Mouse (Mus musculus): ENCODE measurements around the gene Ints13. TPM values are rescaled to one million over a fixed set of nuclear protein-coding genes. Genes with fewer than 3 reads are reported as not detected.
"Not testable (repeated sequence)": the region's sequence is repeated elsewhere in the genome, so short reads cannot be mapped to it uniquely, and the experiment has no call there.

Gene Ints13
- polyA plus RNA-seq, 1 experiment, result 67.3 TPM

DNA sequence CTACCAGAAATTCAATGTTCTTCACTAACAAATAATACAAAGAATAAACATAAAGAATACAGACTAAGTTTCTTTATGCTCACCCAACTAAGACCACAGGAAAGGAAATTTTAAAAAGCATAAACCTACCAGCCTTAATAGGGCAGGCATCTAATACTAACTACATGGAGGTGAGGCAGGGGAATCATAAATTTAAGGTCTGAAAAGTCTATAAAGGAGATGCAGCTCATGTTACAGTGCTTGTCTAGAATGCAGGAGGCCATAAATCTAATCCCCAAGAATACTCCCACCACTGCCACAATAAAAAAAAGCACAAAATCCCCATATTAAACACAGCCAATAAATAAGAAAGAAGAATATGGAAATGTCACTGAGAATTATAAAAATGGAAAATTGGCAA lies 5.6 kb downstream of the Ints13 start:
- H3K27ac ChIP-seq (ENCODE audit: insufficient read depth, low read length), result no peak overlapping the region
- H3K4me1 ChIP-seq (ENCODE audit: control insufficient read depth, insufficient read depth, low read length), result peaks cover 2% of the 10 kb centered on the region; the same call in 1 of the 2 replicates
- no peaks in the 10 kb centered on the region for H3K27me3 ChIP-seq (ENCODE audit: control insufficient read depth, insufficient read depth, low read length)
- no peak overlapping the region for H3K4me3 ChIP-seq (replicated peaks; ENCODE audit: insufficient read depth, low read depth, low read length)
- no peak for DNase-seq
- TF ChIP-seq POLR2A (IDR thresholded peaks at IDR 0.05; ENCODE audit: borderline replicate concordance, insufficient read depth, low read length) (no peak), CTCF (IDR thresholded peaks at IDR 0.05; ENCODE audit: borderline replicate concordance, insufficient read depth, low read depth, low read length) (no peak)

DNA sequence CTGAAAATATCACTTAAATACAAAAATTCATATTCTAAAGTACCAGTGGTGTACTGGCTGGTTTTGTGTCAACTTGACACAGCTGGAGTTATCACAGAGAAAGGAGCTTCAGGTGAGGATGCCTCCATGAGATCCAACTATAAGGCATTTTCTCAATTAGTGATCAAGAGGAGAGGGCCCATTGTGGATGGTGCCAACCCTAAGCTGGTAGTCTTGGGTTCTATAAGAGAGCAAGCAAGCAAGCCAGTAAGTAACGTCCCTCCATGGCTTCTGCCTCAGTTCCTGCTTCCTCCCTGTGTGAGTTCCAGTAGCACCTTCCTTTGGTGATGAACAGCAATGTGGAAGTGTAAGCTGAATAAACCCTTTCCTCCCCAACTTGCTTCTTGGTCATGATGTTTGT lies 15.2 kb downstream of the Ints13 start:
- 84% methylated on average over 1 of the region's 1 CpGs for whole genome bisulfite sequencing
- DNase-seq; H3K27me3 ChIP-seq (ENCODE audit: control insufficient read depth, insufficient read depth, low read length): not testable (repeated sequence)

DNA sequence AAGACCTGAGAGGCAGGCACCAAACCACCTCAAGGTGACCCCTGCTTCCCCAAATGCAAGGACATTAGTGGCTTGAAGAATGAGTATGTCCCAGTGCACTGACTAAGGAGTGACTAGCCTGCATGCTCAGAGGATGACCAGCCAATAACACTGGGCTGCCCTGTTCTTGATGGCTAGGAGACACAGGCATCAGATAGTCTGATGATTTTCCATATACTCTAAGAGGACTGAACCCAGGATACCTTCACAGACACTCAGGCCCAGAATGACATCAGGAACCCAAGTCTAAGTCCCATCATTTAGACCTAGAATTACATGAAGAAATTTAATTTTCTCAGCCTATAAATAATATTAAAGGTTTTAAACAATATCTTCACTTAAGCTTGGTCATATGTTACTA lies 26.3 kb downstream of the Ints13 start:
- TF ChIP-seq CTCF (IDR thresholded peaks at IDR 0.05; ENCODE audit: borderline replicate concordance, insufficient read depth, low read depth, low read length) (no peak), POLR2A (IDR thresholded peaks at IDR 0.05; ENCODE audit: borderline replicate concordance, insufficient read depth, low read length) (no peak)
- Histone ChIP-seq H3K4me1 (ENCODE audit: control insufficient read depth, insufficient read depth, low read length) (no peaks in the 10 kb centered on the region), H3K4me3 (replicated peaks; ENCODE audit: insufficient read depth, low read depth, low read length) (no peak overlapping the region), H3K27ac (ENCODE audit: insufficient read depth, low read length) (no peak overlapping the region), H3K27me3 (ENCODE audit: control insufficient read depth, insufficient read depth, low read length) (no peaks in the 10 kb centered on the region)
- no peak for DNase-seq

More for the DNA sequence above, 15.2 kb downstream of the Ints13 start:
- not testable (repeated sequence) for H3K4me1 ChIP-seq (ENCODE audit: control insufficient read depth, insufficient read depth, low read length); H3K27ac ChIP-seq (ENCODE audit: insufficient read depth, low read length); H3K4me3 ChIP-seq (replicated peaks; ENCODE audit: insufficient read depth, low read depth, low read length)

DNA sequence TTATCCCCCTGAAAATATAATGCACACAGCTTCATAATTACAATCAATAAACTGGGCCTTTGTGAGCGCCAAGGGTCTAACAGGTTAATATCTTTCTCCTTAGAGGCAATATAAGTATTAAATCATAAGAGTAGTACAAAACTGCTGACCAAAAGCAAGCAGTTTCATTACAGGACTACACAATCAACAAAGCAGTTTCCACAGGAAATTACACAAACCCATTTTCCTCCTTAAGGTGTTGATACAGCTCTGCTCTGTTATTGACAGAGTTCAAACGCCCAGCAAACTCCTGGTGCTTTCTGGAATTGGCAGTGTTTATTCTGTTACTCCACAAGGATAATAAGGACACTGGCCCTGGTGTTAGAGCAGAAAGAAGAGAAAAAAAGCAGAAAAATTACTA lies 27.2 kb downstream of the Ints13 start:
- 86% methylated on average over 2 of the region's 2 CpGs for WGBS
- TF ChIP-seq CTCF (IDR thresholded peaks at IDR 0.05; ENCODE audit: borderline replicate concordance, insufficient read depth, low read depth, low read length), result no peak
- no peak for TF ChIP-seq POLR2A (IDR thresholded peaks at IDR 0.05; ENCODE audit: borderline replicate concordance, insufficient read depth, low read length)
- no peak for DNase-seq

DNA sequence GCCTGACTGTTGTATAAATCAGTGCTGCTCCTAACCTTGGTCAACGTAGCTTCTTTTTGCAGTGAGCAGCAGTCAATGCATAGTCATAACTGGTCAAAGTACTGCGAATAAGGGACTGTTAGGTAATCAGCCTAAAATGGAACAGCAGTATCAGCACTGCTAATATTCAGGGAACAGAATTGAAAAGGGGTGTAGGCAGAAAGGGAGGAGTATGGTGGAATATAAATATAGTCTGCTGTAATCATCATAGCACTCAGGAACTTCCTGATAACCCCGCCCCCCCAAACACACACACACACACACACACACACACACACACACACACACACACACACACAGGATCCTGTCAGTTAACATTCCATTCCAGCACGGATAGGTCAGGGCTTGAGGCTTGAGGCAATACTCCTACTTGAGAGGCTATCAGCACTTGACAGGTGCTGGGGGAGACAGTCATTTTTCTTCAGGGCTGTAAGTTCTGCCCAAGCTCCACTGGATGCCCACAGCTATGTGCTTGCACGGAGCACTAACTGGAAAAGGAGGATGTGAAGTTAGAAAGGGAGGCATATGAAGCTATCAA lies 32.3 kb downstream of the Ints13 start:
- WGBS, result 87% methylated on average over 5 of the region's 5 CpGs
- Histone ChIP-seq H3K27ac (ENCODE audit: insufficient read depth, low read length) (no peak overlapping the region), H3K4me3 (replicated peaks; ENCODE audit: insufficient read depth, low read depth, low read length) (no peak overlapping the region), H3K4me1 (ENCODE audit: control insufficient read depth, insufficient read depth, low read length) (no peaks in the 10 kb centered on the region), H3K27me3 (ENCODE audit: control insufficient read depth, insufficient read depth, low read length) (no peaks in the 10 kb centered on the region; the same call in 1 of the 2 replicates)
- DNase-seq, result no peak
- TF ChIP-seq CTCF (IDR thresholded peaks at IDR 0.05; ENCODE audit: borderline replicate concordance, insufficient read depth, low read depth, low read length) (no peak), POLR2A (IDR thresholded peaks at IDR 0.05; ENCODE audit: borderline replicate concordance, insufficient read depth, low read length) (no peak)

More for the DNA sequence above, 27.2 kb downstream of the Ints13 start:
- Histone ChIP-seq H3K4me3 (replicated peaks; ENCODE audit: insufficient read depth, low read depth, low read length) (no peak overlapping the region), H3K27me3 (ENCODE audit: control insufficient read depth, insufficient read depth, low read length) (no peaks in the 10 kb centered on the region), H3K27ac (ENCODE audit: insufficient read depth, low read length) (no peak overlapping the region), H3K4me1 (ENCODE audit: control insufficient read depth, insufficient read depth, low read length) (no peaks in the 10 kb centered on the region)

DNA sequence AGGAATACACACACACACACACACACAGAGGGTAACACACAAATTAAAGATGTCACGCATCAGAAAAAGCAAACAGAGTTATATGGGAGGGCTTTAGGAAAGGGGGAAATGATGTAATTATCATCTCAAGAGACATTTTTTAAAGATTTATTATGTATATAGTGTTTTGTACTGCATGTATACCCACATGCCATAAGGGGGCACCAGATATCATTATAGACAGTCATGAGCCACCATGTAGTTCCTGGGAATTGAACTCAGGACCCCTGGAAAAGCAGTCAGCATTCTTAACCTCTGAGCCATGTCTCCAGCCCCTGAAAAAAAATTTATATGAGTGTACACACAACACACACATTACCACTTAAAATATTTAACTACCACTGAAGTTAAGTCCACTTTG lies 33.0 kb downstream of the Ints13 start:
- DNase-seq, result no peak
- H3K4me1 ChIP-seq (ENCODE audit: control insufficient read depth, insufficient read depth, low read length), result no peaks in the 10 kb centered on the region
- H3K4me3 ChIP-seq (replicated peaks; ENCODE audit: insufficient read depth, low read depth, low read length), result no peak overlapping the region
- H3K27ac ChIP-seq (ENCODE audit: insufficient read depth, low read length), result no peak overlapping the region
- no peaks in the 10 kb centered on the region; the same call in 1 of the 2 replicates for H3K27me3 ChIP-seq (ENCODE audit: control insufficient read depth, insufficient read depth, low read length)
- WGBS, result 94% methylated on average over 1 of the region's 1 CpGs
- TF ChIP-seq POLR2A (IDR thresholded peaks at IDR 0.05; ENCODE audit: borderline replicate concordance, insufficient read depth, low read length) (no peak), CTCF (IDR thresholded peaks at IDR 0.05; ENCODE audit: borderline replicate concordance, insufficient read depth, low read depth, low read length) (no peak)

DNA sequence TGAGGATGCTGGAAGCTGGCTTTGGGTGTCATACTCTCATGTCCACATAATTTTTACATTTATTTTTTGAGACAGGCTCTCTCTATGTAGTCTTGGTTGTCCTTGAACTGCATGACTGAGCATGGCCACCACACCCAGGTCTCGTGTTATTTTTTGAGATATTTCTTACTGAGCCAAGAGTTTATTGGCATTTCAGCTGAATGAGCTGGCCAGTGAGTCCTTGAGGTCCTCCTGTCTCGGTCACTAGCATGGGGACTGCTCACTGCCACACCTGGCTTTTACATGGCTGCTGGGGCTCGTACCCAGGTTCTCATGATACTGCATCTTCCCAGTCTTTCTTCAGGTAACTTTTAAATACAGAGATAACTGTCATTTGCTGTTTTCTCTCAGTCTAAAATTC lies 37.2 kb downstream of the Ints13 start:
- Histone ChIP-seq H3K4me3 (replicated peaks; ENCODE audit: insufficient read depth, low read depth, low read length) (no peak overlapping the region), H3K4me1 (ENCODE audit: control insufficient read depth, insufficient read depth, low read length) (no peaks in the 10 kb centered on the region), H3K27ac (ENCODE audit: insufficient read depth, low read length) (no peak overlapping the region), H3K27me3 (ENCODE audit: control insufficient read depth, insufficient read depth, low read length) (no peaks in the 10 kb centered on the region; the same call in 1 of the 2 replicates)
- no peak for DNase-seq
- WGBS, result 66% methylated on average over 3 of the region's 3 CpGs
- TF ChIP-seq CTCF (IDR thresholded peaks at IDR 0.05; ENCODE audit: borderline replicate concordance, insufficient read depth, low read depth, low read length) (no peak), POLR2A (IDR thresholded peaks at IDR 0.05; ENCODE audit: borderline replicate concordance, insufficient read depth, low read length) (no peak)

DNA sequence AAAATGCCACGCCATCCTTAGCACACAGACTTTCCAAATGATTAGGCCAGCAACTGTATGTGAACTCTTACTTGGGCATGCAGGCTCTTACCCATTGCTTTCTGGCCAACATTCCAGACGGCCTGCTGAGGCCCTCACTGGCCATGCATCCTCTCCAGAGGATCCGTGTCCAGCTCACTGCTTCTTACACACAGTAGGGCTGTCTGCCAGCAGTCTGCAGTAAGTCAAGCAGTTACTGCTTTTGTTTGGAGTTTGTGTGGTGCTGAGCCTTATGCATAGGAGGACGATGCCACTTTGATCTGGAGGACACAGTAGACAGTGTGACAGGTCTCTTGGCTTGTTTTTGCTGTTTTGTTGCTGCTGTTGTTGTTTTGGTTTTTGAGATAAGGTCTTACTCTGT lies 39.0 kb downstream of the Ints13 start:
- DNase-seq, result no peak
- Histone ChIP-seq H3K27me3 (ENCODE audit: control insufficient read depth, insufficient read depth, low read length) (no peaks in the 10 kb centered on the region), H3K4me1 (ENCODE audit: control insufficient read depth, insufficient read depth, low read length) (no peaks in the 10 kb centered on the region), H3K27ac (ENCODE audit: insufficient read depth, low read length) (no peak overlapping the region), H3K4me3 (replicated peaks; ENCODE audit: insufficient read depth, low read depth, low read length) (no peak overlapping the region)
- 12% methylated on average over 4 of the region's 4 CpGs for WGBS
- no peak for TF ChIP-seq POLR2A (IDR thresholded peaks at IDR 0.05; ENCODE audit: borderline replicate concordance, insufficient read depth, low read length)
- TF ChIP-seq CTCF (IDR thresholded peaks at IDR 0.05; ENCODE audit: borderline replicate concordance, insufficient read depth, low read depth, low read length), result no peak

Measured in cerebellum, adult 2 months (tissue).